Mouse (Mus musculus) adrenal gland, postnatal 36 days (tissue): ENCODE data around the gene Gnb2. TPM values are rescaled to one million over a fixed set of nuclear protein-coding genes. Genes with fewer than 3 reads are reported as not detected.

Experiments used
- DNase-seq, 2 experiments: peaks; one replicate each; pipeline ENCODE4 v3.0.0; 2021; ENCODE audit warnings: mixed read lengths in 1 of 2
- long read RNA-seq, 2 experiments: library from polyadenylated mRNA; stranded (forward); transcript quantifications; one replicate each; pipeline ENCODE4 v2.0.0; 2021; ENCODE audit warnings: borderline sequencing depth in 2 of 2
- total RNA-seq, 2 experiments: library from RNA; stranded (reverse); gene quantifications; 2 replicates each; pipeline ENCODE4 v1.2.3; 2021

The Gnb2 gene
- 100 to 1,000 TPM; 544 to 638 TPM for total RNA-seq
- long read RNA-seq, experiment 1, transcript Gnb2-201 (10 exons, 1,860 nt): major isoform, 266 of 331 reads
- long read RNA-seq, experiment 1, transcript Gnb2-212 (9 exons, 1,569 nt): minor isoform, 6 of 331 reads
- long read RNA-seq, experiment 1, partial matches to known transcripts: 25 of 331 reads
- long read RNA-seq, experiment 1, other reads (novel, unspliced or antisense): 31 of 331 reads
- long read RNA-seq, experiment 2, transcript Gnb2-201 (10 exons, 1,860 nt): major isoform, 134 of 151 reads
- long read RNA-seq, experiment 2, partial matches to known transcripts: 4 of 151 reads
- long read RNA-seq, experiment 2, other reads (novel, unspliced or antisense): 10 of 151 reads

DNA sequence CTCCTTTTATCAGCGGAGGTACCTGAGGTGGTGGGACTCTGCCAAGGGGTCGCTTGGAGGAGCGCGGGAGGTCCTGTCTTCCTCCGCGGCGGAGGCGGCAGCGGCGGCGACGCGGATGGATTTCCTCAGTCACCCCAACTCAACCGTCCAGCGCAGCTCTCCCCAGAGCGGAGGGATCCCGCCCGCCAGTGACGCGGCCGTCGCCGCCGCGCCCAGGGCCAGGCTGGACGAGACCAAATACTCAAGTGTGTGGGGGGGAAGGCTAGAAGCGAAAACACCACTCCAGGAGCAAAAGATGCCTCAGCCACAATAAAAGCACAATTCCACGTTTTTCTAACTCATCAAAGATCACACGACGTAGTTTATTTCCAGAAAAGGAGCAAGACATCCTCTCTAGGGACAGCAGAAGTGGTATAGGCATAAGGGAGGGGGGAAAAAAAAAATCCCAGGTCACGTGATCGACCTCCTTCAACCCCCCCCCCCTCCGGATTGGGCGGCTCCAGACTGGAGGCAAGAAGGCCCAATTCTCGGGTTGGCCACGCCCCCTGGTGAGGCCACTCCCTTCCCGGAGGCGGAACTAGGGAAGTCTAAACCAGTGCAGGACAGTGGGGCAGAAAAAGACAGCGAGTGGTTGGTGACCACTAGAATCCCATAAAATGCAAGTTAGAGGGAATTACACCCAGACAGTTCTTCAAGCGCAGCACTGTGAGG, at the start of gene Gnb2, which contains the start of gene Epo:
TSS of gene Gnb2 (minus strand) at position 394 of the 711 bp plus-strand sequence.
TSS of gene Epo (minus strand) at position 126 of the 711 bp plus-strand sequence.
- peak; percentile 99 to 100 for DNase-seq

DNA sequence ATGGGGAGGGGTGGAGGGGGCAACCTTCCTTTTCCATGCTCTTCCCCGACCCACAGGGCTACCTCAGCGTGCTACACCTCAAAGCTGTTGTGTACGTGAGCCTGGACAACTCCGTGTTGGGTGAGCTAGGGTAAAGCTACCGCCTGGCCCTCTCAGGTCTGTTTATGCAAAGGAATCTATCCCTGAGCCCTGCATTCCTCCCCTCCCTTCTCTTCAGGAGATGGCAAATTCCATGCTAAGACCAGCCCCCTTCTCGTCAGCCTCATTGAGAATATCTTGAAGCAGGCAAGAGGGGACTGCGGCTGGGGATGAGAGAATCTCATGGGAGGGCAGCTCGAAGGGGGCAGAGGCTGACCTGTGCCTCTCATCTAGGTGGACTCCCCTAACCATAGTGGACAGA, 49.4 kb upstream of the Gnb2 start:
- DNase-seq: no peak

DNA sequence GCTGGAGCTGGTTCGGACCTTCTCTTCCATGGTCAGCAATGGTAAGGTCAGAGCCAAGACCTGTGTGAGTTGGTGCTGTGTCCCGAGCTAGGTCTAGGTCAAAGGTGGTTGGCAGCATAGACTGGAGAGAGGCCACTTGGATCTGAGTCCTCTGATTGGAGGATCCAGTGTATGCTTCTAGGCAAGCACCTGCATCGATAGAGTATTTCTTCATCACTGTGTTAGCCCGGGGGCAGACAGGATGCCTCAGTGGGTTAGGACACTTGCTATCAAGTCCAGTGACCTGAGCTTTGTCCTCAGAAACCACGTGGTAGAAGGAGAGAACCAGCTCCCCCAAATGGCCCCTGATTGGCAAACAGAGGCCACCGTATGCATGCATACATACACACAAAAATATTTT, 46.9 kb upstream of the Gnb2 start:
- no peak for DNase-seq

DNA sequence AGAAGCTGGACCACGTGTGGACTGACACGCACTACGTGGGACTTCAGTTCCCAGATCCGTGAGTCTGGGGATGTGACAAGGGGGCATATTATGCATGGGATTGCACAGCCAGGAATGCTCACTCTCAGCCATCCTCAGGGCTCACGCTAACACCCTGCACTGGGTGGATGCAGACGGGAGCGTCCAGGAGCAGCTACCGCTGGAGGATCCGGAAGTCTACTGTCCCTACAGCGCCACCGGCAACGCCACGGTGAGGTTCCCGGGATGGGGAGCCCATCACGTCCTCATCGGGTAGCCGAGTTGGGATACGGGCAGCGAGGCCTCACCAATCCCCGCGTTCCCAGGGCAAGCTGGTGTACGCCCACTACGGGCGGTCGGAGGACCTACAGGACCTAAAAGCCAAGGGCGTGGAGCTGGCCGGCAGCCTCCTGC, 41.2 kb upstream of the Gnb2 start:
- peak; percentile 74 to 76 for DNase-seq

DNA sequence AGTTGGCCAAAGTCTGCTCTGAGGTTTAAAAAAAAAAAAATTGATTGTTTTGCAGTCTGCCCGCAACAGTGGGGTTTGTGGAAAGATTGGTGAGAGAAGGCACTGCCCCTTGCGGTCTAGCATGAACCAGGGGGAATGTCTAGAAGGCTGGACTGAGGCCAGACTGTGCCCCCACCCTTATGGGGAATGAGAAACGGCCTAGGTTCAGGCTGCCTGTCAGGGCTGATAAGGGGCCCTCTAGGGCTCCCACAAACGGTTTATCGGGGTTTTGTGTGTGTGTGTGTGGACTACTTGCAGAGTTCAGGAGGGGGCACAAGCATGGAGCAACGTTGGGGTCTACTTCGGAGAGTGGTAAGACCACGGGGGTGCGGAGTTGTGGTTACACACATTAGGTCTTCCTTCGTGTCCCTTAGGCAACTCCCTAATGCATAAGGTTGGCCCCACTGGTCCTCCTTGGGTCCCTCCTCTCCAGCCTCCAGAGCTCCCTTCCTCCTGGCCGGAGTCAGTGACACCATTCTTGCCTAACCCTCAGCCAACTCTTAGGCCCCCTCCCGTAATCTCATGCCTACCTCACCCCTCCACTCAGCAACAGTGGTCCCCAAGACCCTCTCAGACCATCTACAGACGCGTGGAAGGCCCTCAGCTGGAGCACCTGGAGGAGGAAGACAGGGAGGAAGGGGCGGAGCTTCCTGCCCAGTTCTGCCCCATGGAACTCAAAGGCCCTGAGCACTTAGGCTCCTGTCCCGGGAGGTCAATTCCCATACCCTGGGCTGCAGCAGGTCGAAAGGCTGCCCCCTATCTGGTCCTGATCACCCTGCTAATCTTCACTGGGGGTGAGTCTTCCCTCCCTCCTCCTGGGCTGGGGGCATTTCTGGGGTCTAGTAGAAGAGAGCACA, 37.6 kb upstream of the Gnb2 start:
- no peak for DNase-seq

DNA sequence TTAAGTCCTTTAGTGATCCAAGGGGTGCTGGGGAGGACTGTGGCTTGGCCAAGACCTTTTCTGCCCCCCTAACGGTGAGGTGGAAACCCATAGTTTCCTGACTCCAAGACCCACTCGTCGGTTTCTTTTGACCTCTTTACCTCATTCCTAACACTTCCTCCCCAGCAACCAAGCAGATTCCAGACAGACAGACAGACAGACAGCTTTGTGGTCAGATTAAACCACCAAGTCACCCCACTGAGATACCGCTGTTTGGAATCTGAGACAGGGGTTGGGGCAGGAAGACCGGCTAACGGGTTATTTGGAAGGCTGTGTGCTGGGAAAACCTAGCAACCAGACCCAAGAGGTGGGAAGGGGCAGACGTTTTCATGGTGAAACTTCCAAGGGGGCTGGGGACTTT, 36.9 kb upstream of the Gnb2 start:
- no peak for DNase-seq

DNA sequence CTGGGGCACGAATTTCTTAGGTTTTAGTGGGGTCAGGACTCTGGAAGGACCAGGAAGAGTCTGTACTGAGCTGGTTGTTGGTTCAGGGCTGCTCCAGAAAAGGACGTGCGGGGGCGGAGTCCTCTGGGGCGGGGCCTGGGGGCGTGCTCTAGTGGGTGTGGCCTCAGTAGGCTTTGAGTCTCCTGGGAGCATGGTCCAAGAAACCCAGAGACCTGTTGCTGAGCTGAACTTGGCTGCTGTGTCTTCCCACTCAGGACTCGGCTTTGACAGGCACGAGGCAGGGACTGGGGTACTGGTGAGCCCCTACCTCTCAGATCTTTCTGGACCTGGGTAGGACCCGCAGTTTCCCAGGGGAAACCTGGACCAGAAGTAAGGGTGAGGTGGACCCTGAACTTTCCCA, 36.4 kb upstream of the Gnb2 start, which contains the start of gene Tfr2:
TSS of gene Tfr2 (plus strand) at position 176 of the 400 bp plus-strand sequence.
- DNase-seq: peak; percentile 59 to 77

DNA sequence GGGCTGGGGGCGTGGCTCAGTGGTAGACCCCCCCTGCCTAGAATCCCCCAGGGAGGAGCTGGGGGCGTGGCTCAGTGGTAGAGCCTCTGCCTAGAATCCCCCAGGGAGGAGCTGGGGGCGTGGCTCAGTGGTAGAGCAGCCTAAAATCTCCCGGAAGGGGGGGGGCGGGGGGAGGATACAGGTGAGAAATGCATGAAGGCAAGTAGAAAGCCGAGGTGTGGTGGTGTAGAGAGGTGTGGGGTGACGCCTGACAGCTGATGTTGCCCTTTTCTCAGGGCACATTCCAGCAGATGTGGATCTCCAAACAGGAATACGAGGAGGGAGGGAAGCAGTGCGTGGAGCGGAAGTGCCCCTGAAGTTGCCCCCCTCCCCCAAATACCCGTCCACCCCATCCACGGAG, 35.7 kb upstream of the Gnb2 start:
- DNase-seq: no peak

DNA sequence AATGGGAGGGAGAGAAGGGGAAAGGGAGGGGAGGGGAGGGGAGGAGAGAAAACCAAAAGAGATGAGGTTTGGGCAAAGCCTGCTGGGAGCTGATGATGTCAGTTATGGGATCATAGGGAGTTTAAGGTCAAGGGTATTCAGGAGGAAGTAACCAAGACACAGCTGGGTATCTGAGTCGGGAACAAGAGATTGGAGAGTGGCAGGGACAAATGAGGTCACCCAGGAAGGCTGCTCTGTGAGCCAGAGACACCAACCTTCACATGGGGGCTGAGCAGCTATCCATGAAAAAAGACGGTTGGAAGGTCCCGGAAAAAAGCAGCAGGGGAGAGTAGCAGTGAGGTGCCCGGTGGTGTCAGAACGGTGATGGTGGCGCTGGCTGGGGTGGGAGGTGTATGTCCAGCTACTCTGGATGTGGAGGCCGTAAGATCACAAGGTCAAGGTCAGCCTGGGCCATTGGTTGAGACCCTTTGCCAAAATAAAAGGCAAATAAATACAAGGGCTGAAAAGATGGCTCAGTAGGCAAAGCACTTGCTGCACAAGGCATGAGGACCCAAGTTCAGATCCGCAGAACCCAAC, 35.0 kb upstream of the Gnb2 start:
- peak; percentile 23 to 44 for DNase-seq

DNA sequence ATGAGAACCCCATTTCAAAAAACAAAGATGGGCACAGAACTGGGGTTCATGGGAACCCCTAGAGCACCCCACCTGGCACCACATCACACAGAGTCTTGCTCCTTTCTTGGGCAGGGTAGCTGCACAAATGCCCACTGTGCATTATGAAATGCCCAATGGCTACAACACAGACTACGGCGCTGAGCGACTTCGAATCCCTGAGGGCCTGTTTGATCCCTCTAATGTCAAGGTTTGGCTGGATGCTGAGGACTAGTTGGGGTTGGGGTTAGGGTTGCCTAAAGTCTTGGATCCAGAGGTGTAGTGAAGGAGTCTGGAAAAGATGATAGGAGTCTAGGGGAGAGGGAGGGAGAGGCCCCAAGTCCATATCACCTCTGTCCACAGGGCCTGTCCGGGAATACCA, 33.1 kb upstream of the Gnb2 start:
- DNase-seq: no peak

DNA sequence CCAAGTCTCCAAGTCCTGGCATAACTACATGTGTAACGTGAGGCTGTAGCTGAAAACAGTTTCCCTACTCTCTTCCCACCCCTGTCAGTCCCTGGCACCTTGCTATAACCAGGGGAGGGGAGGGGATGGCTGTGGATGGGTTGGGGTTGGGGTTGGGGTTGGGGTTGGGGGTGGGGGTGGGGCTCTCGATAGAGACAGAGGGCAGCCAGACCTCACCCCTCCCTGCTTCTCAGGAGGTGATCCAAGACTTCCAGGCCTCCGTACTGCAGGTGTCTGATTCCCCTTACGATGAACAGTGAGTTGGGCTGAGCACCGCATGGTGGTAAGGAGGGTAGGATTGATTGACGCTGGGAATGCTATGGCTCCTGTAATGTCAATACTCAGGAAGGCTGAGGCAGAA, 32.4 kb upstream of the Gnb2 start:
- no peak for DNase-seq

DNA sequence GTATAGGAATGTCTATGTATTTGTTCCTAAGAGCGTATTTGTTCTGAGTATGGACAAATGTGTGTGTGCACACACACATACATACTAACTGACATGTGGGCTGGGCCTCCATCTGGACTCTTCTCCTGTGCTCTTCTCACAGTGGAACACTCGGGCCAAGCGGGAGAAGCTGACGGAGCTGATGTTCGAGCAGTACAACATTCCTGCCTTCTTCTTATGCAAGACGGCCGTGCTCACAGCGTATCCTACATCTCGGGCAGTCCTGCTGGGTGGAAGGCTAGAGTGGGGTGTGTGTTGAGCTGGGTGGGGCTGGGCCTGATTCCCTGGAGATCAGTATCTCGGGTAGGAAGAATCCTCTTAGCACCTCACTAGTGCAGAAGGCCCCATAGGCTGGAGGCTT, 29.7 kb upstream of the Gnb2 start:
- no peak for DNase-seq

DNA sequence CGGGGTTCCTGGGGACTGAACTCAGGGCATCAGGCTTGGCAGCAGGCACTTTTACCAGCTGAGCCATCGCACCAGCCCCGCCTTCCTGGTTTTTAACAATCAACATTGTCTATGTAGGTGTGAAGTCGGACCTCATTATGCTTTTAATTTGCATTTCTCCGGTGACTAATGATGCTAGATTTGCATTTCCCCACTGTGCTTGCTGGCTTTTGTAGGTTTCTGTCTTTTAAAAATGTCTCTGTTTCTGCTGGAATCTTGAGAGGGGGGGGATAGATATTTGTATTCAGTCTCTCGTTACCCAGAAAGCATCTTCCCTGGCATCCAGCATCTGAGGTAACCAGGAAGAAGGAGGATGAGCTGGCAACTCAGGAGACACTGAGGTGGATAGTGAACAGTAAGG, 28.2 kb upstream of the Gnb2 start:
- DNase-seq: no peak

DNA sequence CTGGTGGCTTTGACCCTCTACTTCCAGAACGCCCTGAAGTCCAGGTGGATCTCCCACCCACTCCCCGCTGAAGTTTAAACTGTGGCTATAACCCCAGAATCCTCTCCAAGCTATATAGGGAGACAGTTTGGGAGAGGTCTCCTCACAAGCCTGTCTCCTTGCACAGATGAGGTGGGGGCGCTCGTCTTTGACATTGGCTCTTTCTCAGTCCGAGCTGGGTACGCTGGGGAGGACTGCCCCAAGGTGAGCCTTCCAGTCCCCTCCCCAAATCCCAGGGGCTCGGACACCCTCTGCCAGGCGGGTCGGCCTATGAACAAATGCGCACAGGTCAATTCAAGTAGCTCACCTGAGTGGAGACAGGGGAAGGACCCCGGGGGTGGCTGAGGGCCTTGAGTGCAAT, 20.6 kb upstream of the Gnb2 start:
- no peak for DNase-seq

DNA sequence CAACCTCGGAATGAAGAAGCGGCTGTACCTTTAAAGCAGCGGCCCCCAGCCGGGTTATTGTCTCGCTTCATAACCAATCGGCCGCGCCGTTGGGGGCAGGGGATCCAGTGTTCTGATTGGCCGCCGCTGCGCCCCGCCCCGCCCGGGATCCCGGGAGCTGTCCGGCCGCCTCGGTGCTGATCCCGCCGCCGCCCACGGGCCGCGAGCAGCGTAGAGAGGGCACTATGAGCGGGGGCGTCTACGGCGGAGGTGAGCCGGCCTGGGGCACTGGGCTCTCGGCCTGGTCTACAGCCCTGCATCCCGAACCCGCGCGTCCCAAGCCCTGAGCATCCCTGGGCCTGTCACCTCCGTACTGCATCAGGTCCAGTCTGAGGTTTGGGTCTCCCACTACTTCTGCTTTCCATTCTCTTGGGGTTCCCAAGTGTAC, 20.1 kb upstream of the Gnb2 start, which contains the start of gene Actl6b:
TSS of gene Actl6b (plus strand) at position 107 of the 427 bp plus-strand sequence.
- peak; percentile 84 to 85 for DNase-seq

DNA sequence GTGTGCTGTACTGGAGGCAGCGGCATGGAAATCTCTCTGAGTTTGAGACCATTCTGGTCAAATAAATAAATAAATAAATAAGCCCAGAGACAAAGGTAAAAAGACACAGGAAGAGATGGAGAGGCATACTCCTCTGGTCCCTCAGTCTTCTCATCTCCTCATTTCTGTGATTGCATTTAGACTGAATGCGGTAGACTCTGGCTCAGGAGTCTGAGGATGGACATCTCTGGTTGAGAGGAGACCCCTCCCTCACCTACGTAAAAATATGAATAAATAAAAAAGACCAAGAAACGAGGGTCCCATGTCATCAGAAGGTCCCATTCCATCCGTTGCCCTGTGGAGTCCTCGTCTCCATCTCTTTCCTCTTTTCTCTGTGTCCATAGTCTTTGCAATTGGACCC, 19.7 kb upstream of the Gnb2 start:
- DNase-seq: no peak

DNA sequence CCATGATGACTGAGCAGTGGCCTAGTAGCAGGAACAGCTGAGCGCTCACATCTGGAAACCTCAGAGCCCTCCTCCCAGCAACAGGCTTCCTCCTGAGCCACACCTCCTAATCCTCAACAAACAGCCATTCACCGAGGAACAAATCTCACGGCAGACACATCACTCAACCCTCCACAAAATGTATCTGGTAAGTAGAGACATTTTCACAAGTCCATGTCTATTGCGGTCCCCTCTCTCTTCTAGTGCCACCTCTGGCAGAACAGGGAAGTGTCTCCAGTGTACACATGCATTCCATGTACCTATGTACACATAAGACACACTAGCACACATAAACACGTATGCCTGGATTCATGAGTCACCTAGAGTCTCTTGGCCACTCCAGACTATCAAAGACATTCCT, 17.8 kb upstream of the Gnb2 start:
- DNase-seq: no peak

DNA sequence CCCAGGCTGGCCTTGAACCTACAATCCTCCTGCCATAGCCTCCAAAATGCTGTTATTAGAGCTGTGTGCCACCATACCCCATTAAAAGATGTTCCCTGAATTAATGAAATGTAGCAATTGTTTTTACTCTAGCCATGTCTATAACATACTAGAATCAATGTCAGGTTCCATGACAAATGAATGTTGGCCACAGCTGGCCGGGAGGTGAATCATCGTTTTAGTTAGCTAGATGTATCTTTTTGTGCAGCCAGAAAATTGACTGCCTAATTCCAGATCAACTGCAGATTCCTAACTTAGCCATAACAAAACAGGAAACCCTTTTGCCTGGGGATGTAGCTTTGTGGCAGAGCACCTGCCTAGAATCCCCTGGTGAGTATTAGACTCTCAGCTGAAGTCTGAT, 16.5 kb upstream of the Gnb2 start:
- peak in 1 of 2 experiments; percentile 51 for DNase-seq

DNA sequence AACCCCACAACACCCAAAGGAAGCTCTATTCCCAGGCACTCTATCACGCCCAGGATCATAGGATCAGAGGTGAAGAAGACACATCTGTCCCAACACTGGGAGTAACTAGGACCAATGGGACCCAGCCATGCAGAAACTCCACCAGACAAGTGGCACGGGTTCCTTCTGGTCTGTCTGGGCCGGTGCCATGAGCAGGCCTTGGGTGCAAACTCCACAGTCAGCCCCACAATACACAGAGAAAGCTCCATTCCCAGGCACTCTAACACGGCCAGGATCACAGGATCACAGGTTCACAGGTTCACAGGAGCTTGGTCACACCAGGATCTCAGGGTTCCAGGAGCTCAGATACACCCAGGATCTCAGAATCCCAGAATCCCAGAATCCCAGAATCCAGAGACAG, 12.3 kb upstream of the Gnb2 start:
- DNase-seq: no peak

DNA sequence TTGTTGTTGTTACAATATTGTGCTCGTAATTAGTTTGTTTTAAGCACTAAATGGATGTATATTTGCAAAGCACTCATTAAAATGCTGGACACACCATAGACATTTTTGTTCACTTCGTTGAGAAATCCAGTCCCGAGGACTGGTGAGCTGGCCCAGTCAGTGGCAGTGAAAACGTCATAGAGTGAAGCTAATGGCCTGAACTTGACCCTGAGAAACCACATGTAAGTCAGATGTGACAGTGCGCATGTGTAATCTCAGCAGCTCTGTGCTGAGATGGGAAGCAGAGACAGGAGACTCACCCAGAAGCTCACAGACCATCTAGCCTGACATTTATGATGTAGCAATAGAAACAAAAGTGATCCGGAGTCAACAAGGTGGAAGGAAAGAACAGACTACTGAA, 11.6 kb upstream of the Gnb2 start:
- DNase-seq: peak; percentile 53 to 66

DNA sequence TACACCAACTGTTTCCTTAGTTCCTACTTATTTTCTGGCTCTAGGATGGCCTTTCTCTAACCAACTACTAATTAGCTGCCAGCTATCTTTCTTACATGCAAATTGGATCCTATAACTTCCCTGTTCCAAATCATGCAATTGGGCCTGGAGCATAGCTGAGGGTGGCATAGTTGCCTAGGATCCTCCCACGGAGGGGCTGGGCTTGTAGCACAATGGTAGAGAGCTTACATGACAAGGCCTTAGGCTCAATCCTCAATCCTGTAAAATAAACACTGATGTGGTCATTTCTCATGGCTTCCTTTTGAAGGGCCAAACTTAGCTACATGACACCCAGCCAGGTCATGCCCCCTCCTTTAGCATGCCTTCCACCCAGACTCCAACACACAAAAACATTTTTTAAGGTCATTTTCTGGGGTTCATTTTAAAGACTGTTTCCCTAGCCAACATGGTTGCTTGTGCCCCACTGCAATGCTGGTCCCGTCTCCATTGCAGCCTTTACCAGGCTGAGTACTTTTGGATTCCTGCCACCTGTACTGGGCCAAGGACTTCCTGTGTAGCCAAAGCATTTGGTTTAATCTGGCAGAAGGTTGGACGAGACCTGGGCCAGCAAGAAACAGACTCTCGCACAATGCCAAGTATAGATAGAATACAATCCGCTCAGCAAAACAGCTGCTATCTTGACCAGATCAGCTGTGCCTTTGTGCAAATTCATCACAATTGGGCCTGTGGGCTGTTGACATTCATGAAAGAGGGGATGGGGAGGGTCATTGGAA, 8.6 kb upstream of the Gnb2 start:
- DNase-seq: peak; percentile 63 to 78
